Mouse (Mus musculus) forebrain, embryonic 11.5 days (tissue): Measurements from ENCODE around the gene Irak2. TPM values are rescaled to one million over a fixed set of nuclear protein-coding genes. Genes with fewer than 3 reads are reported as not detected.

Experiments
- ATAC-seq: fragments of 200-750 bp; cut with Nextera tagmentation; replicated peaks from 2 replicates; pipeline ENCODE4 v1.8.0; 2017; ENCODE audit warnings: moderate TSS enrichment; ENCODE audit not compliant: low FRiP score
- DNase-seq: peaks from one replicate; pipeline ENCODE4 v3.0.0-alpha.2; 2017; ENCODE audit warnings: low spot score
- H3K27ac ChIP-seq: fragments of 300-500 bp; sonication (generic); 2 replicates; pipeline ENCODE4 v1.5.1; 2014; ENCODE audit warnings: low read depth, low read length
- H3K27me3 ChIP-seq: fragments of 300-500 bp; sonication (generic); 2 replicates; pipeline ENCODE4 v1.6.1; 2014; ENCODE audit warnings: mild to moderate bottlenecking, low read length, mixed read lengths; ENCODE audit not compliant: control insufficient read depth, insufficient read depth
- H3K36me3 ChIP-seq: fragments of 300-500 bp; sonication (generic); 2 replicates; pipeline ENCODE4 v1.6.1; 2014; ENCODE audit warnings: mild to moderate bottlenecking, low read length, moderate library complexity, mixed read lengths; ENCODE audit not compliant: control insufficient read depth, insufficient read depth
- H3K4me1 ChIP-seq: fragments of 300-500 bp; sonication (generic); replicated peaks from 2 replicates; pipeline ENCODE4 v1.6.1; 2014; ENCODE audit warnings: low read length, mixed read lengths; ENCODE audit not compliant: control insufficient read depth, insufficient read depth
- H3K4me2 ChIP-seq: fragments of 300-500 bp; sonication (generic); 2 replicates; pipeline ENCODE4 v1.6.1; 2014; ENCODE audit warnings: low read depth, mild to moderate bottlenecking, low read length, moderate library complexity, mixed read lengths; ENCODE audit not compliant: severe bottlenecking
- H3K4me3 ChIP-seq: fragments of 300-500 bp; sonication (generic); 2 replicates; pipeline ENCODE4 v1.5.1; 2014; ENCODE audit warnings: low read depth, low read length
- H3K9ac ChIP-seq: fragments of 300-500 bp; sonication (generic); 2 replicates; pipeline ENCODE4 v1.6.1; 2014; ENCODE audit warnings: low read length
- H3K9me3 ChIP-seq: fragments of 300-500 bp; sonication (generic); 2 replicates; pipeline ENCODE4 v1.6.1; 2016; ENCODE audit warnings: low read length, mixed read lengths; ENCODE audit not compliant: control insufficient read depth
- WGBS: fragments of 180-500 bp; shearing (Covaris S2); extraction: QIAGEN DNeasy Blood & Tissue Kit; methylation state at CpG from one replicate; pipeline ENCODE4 v1.1.7; 2014; 5-methylcytosine and 5-hydroxymethylcytosine counted together
- polyA plus RNA-seq: library from polyadenylated mRNA; unstranded; fragments of >200 nt; fragmentation: Nextera tagmentation; extraction: Ambion mirVana; gene quantifications from 2 replicates; pipeline ENCODE4 v1.2.1, GENCODE M21; 2014

The Irak2 gene
- polyA plus RNA-seq, 1 experiment from 2014 or later: 1.6 TPM

- Histone ChIP-seq H3K27ac (no peak overlapping the region), H3K36me3 (no peaks in the 10 kb centered on the region), H3K9me3 (no peaks in the 10 kb centered on the region), H3K9ac (no peak overlapping the region), H3K4me2 (no peak overlapping the region), H3K27me3 (no peaks in the 10 kb centered on the region), H3K4me1 (no peaks in the 10 kb centered on the region), H3K4me3 (no peak overlapping the region)
- 79% methylated on average over 9 of the region's 9 CpGs for WGBS
- DNase-seq (no peak), ATAC-seq (no peak)
These were observed 41.8 kb downstream of the Irak2 start for GRCm38 (mm10) chr6:113679993-113680566.

- Histone ChIP-seq H3K27me3 (no peaks in the 10 kb centered on the region), H3K4me2 (no peak overlapping the region), H3K36me3 (no peaks in the 10 kb centered on the region), H3K27ac (no peak overlapping the region), H3K4me3 (no peak overlapping the region), H3K9ac (no peak overlapping the region), H3K9me3 (no peaks in the 10 kb centered on the region), H3K4me1 (no peaks in the 10 kb centered on the region)
- ATAC-seq (no peak), DNase-seq (peak; percentile 88)
- 21% methylated on average over 4 of the region's 4 CpGs for WGBS
These were observed 43.0 kb downstream of the Irak2 start for GRCm38 (mm10) chr6:113681271-113681670.

GRCm38 (mm10) chr6:113683081-113683825 lies 45.0 kb downstream of the Irak2 start:
- ATAC-seq (no peak), DNase-seq (no peak)
- Histone ChIP-seq H3K4me2 (no peak overlapping the region), H3K4me1 (no peaks in the 10 kb centered on the region), H3K9ac (no peak overlapping the region), H3K9me3 (no peaks in the 10 kb centered on the region), H3K27ac (no peak overlapping the region), H3K4me3 (no peak overlapping the region), H3K27me3 (no peaks in the 10 kb centered on the region), H3K36me3 (no peaks in the 10 kb centered on the region)
- WGBS: 85% methylated on average over 10 of the region's 10 CpGs

GRCm38 (mm10) chr6:113686551-113687125 lies 48.4 kb downstream of the Irak2 start:
- DNase-seq: no peak
- no peaks in the 10 kb centered on the region for H3K4me1 ChIP-seq
- H3K4me3 ChIP-seq: no peak overlapping the region
- H3K27me3 ChIP-seq: no peaks in the 10 kb centered on the region
- no peak overlapping the region for H3K27ac ChIP-seq
- WGBS: 42% methylated on average over 8 of the region's 8 CpGs
- no peaks in the 10 kb centered on the region for H3K9me3 ChIP-seq
- H3K4me2 ChIP-seq: no peak overlapping the region
- H3K36me3 ChIP-seq: no peaks in the 10 kb centered on the region
- no peak overlapping the region for H3K9ac ChIP-seq
- ATAC-seq: no peak

- ATAC-seq: no peak
- no peaks in the 10 kb centered on the region for H3K4me1 ChIP-seq
- H3K4me2 ChIP-seq: no peak overlapping the region
- no peak overlapping the region for H3K4me3 ChIP-seq
- no peak overlapping the region for H3K9ac ChIP-seq
- H3K36me3 ChIP-seq: no peaks in the 10 kb centered on the region
- H3K27me3 ChIP-seq: no peaks in the 10 kb centered on the region
- H3K27ac ChIP-seq: 0 out of 2 replicates have a peak overlapping the region, but pooled peaks have one; percentile 25
- 30% methylated on average over 7 of the region's 7 CpGs for WGBS
- no peaks in the 10 kb centered on the region for H3K9me3 ChIP-seq
- no peak for DNase-seq
These were observed 51.7 kb downstream of the Irak2 start for GRCm38 (mm10) chr6:113690008-113690399.

GRCm38 (mm10) chr6:113690400-113691083 lies 52.3 kb downstream of the Irak2 start:
- WGBS: 19% methylated on average over 14 of the region's 14 CpGs
- H3K27me3 ChIP-seq: no peaks in the 10 kb centered on the region
- H3K4me1 ChIP-seq: no peaks in the 10 kb centered on the region
- DNase-seq: peak; percentile 64
- H3K9ac ChIP-seq: 0 out of 2 replicates have a peak overlapping the region, but pooled peaks have one; percentile 17
- 0 out of 2 replicates have a peak, but pooled peaks have one; percentile 33 for ATAC-seq
- no peak overlapping the region; the same call in 1 of the 2 replicates for H3K4me2 ChIP-seq
- peak overlapping the region; percentile 25; the same call in 1 of the 2 replicates for H3K27ac ChIP-seq
- H3K36me3 ChIP-seq: no peaks in the 10 kb centered on the region
- no peaks in the 10 kb centered on the region for H3K9me3 ChIP-seq
- H3K4me3 ChIP-seq: no peak overlapping the region

- Histone ChIP-seq H3K4me1 (no peaks in the 10 kb centered on the region; the same call in 1 of the 2 replicates), H3K36me3 (no peaks in the 10 kb centered on the region), H3K4me3 (no peak overlapping the region), H3K9ac (no peak overlapping the region), H3K9me3 (no peaks in the 10 kb centered on the region), H3K27me3 (no peaks in the 10 kb centered on the region), H3K4me2 (no peak overlapping the region; the same call in 1 of the 2 replicates), H3K27ac (peak overlapping the region; percentile 21; the same call in 1 of the 2 replicates)
- DNase-seq: no peak
- no peak for ATAC-seq
- WGBS: 78% methylated on average over 4 of the region's 4 CpGs
These were observed 52.8 kb downstream of the Irak2 start for GRCm38 (mm10) chr6:113691084-113691462.

GRCm38 (mm10) chr6:113692661-113693133 lies 54.4 kb downstream of the Irak2 start:
- Histone ChIP-seq H3K4me1 (no peaks in the 10 kb centered on the region; the same call in 1 of the 2 replicates), H3K4me2 (no peak overlapping the region), H3K9me3 (no peaks in the 10 kb centered on the region), H3K27me3 (no peaks in the 10 kb centered on the region), H3K36me3 (no peaks in the 10 kb centered on the region), H3K27ac (no peak overlapping the region), H3K4me3 (no peak overlapping the region), H3K9ac (no peak overlapping the region)
- DNase-seq (no peak), ATAC-seq (no peak)
- WGBS: 83% methylated on average over 5 of the region's 5 CpGs
